Mouse (Mus musculus): ENCODE measurements around the gene Fam163b. TPM values are rescaled to one million over a fixed set of nuclear protein-coding genes. Genes with fewer than 3 reads are reported as not detected.
A peak's percentile ranks its signal among the peaks of the same experiment; 100 is the strongest.

Fam163b gene
- total and polyA plus RNA-seq, 3 experiments, result 1.5 to 2.9 (median 2.1) TPM

GRCm38 (mm10) chr2:27086483-27087010 is 55.7 kb downstream of the Fam163b start:
- DNase-seq, result no peak

- no peak for DNase-seq
Observed at GRCm38 (mm10) chr2:27085801-27086200, 56.5 kb downstream of the Fam163b start.

- no peak for DNase-seq
Observed at GRCm38 (mm10) chr2:27084963-27085362, 57.3 kb downstream of the Fam163b start.

- peak; percentile 61 for DNase-seq
Observed at GRCm38 (mm10) chr2:27083761-27084475, 58.4 kb downstream of the Fam163b start.

GRCm38 (mm10) chr2:27079649-27080048 is 62.6 kb downstream of the Fam163b start:
- no peak for DNase-seq

GRCm38 (mm10) chr2:27079152-27079584 is 63.1 kb downstream of the Fam163b start, which contains the start of gene Adamtsl2:
TSS of gene Adamtsl2 (plus strand) at chr2:27079379.
- DNase-seq, result peak; percentile 78

GRCm38 (mm10) chr2:27078312-27078711 is 64.0 kb downstream of the Fam163b start:
- no peak for DNase-seq

GRCm38 (mm10) chr2:27077655-27078244 is 64.5 kb downstream of the Fam163b start:
- no peak for DNase-seq

- DNase-seq, result no peak
Observed at GRCm38 (mm10) chr2:27075485-27075884, 66.8 kb downstream of the Fam163b start.

- no peak for DNase-seq
Observed at GRCm38 (mm10) chr2:27074804-27075203, 67.5 kb downstream of the Fam163b start.

- DNase-seq, result no peak
Observed at GRCm38 (mm10) chr2:27073407-27073806, 68.9 kb downstream of the Fam163b start.

GRCm38 (mm10) chr2:27071978-27072377 is 70.3 kb downstream of the Fam163b start, which contains the start of gene Mymk:
TSS of gene Mymk (minus strand) at chr2:27072179.
- DNase-seq, result no peak

- peak; percentile 78 for DNase-seq
Observed at GRCm38 (mm10) chr2:27071137-27071536, 71.2 kb downstream of the Fam163b start.

GRCm38 (mm10) chr2:27070247-27070813 is 72.0 kb downstream of the Fam163b start:
- no peak for DNase-seq

- no peak for DNase-seq
Observed at GRCm38 (mm10) chr2:27069646-27070045, 72.6 kb downstream of the Fam163b start.

GRCm38 (mm10) chr2:27067996-27068395 is 74.3 kb downstream of the Fam163b start:
- no peak for DNase-seq

GRCm38 (mm10) chr2:27067124-27067523 is 75.2 kb downstream of the Fam163b start:
- DNase-seq, result no peak

Other genes with a start within 250 kb of the Fam163b start
- 10 to 100 TPM; 23.9 to 26.6 TPM for gene Surf6, start 239.6 kb downstream of the Fam163b start, total RNA-seq (2021)
- gene Surf6, start 239.6 kb downstream of the Fam163b start, polyA plus RNA-seq (2012; rRNA removed), result 5.1 and 5.2 TPM in 2 replicates
- gene Med22, start 231.8 kb downstream of the Fam163b start, total RNA-seq (2021), result 10 to 100 TPM; 48.3 to 56.8 TPM
- 45.0 and 45.5 TPM in 2 replicates for gene Med22, start 231.8 kb downstream of the Fam163b start, polyA plus RNA-seq (2012; rRNA removed)
- gene Rpl7a, start 231.7 kb downstream of the Fam163b start, total RNA-seq (2021), result 100 to 1,000 TPM; 543 to 545 TPM
- 233 and 258 TPM in 2 replicates for gene Rpl7a, start 231.7 kb downstream of the Fam163b start, polyA plus RNA-seq (2012; rRNA removed)
- gene Surf2, start 226.1 kb downstream of the Fam163b start, total RNA-seq (2021), result 10 to 100 TPM; 38.4 to 47.9 TPM
- 22.5 and 28.5 TPM in 2 replicates for gene Surf2, start 226.1 kb downstream of the Fam163b start, polyA plus RNA-seq (2012; rRNA removed)
- gene Surf1, start 226.0 kb downstream of the Fam163b start, total RNA-seq (2021), result 100 to 1,000 TPM; 108 to 115 TPM
- 67.9 and 77.7 TPM in 2 replicates for gene Surf1, start 226.0 kb downstream of the Fam163b start, polyA plus RNA-seq (2012; rRNA removed)
- 100 to 1,000 TPM; 162 to 168 TPM for gene Surf4, start 208.6 kb downstream of the Fam163b start, total RNA-seq (2021)
- gene Surf4, start 208.6 kb downstream of the Fam163b start, polyA plus RNA-seq (2012; rRNA removed), result 424 and 468 TPM in 2 replicates
- gene Stkld1, start 208.4 kb downstream of the Fam163b start, total RNA-seq (2021), result under 1 TPM; 0.17 to 0.29 TPM
- 0.06 and 0.48 TPM in 2 replicates for gene Stkld1, start 208.4 kb downstream of the Fam163b start, polyA plus RNA-seq (2012; rRNA removed)
- gene Rexo4, start 178.1 kb downstream of the Fam163b start, total RNA-seq (2021), result 10 to 100 TPM; 23.6 to 41.4 TPM
- gene Rexo4, start 178.1 kb downstream of the Fam163b start, polyA plus RNA-seq (2012; rRNA removed), result 7.1 and 10.1 TPM in 2 replicates
- not detected for gene Adamts13, start 169.1 kb downstream of the Fam163b start, total RNA-seq (2021)
- 0.04 TPM in 1 of 2 replicates, not detected in the other for gene Adamts13, start 169.1 kb downstream of the Fam163b start, polyA plus RNA-seq (2012; rRNA removed)
- gene Cacfd1, start 132.6 kb downstream of the Fam163b start, total RNA-seq (2021), result 10 to 100 TPM; 40.2 to 52.4 TPM
- 80.1 and 109 TPM in 2 replicates for gene Cacfd1, start 132.6 kb downstream of the Fam163b start, polyA plus RNA-seq (2012; rRNA removed)
- under 1 TPM; 0.76 to 0.78 TPM for gene Slc2a6, start 114.5 kb downstream of the Fam163b start, total RNA-seq (2021)
- 1.7 and 2.5 TPM in 2 replicates for gene Slc2a6, start 114.5 kb downstream of the Fam163b start, polyA plus RNA-seq (2012; rRNA removed)
- not detected for gene Mymk, start 70.3 kb downstream of the Fam163b start, total RNA-seq (2021)
- 0.08 TPM in 1 of 2 replicates, not detected in the other for gene Mymk, start 70.3 kb downstream of the Fam163b start, polyA plus RNA-seq (2012; rRNA removed)
- gene Adamtsl2, start 63.1 kb downstream of the Fam163b start, total RNA-seq (2021), result 10 to 100 TPM; 24.8 to 25.4 TPM
- gene Adamtsl2, start 63.1 kb downstream of the Fam163b start, polyA plus RNA-seq (2012; rRNA removed), result 20.9 and 28.5 TPM in 2 replicates
- gene Dbh, start 22.7 kb upstream of the Fam163b start, total RNA-seq (2021), result 100 to 1,000 TPM; 348 to 637 TPM
- 306 and 321 TPM in 2 replicates for gene Dbh, start 22.7 kb upstream of the Fam163b start, polyA plus RNA-seq (2012; rRNA removed)
- gene Sardh, start 105.8 kb upstream of the Fam163b start, total RNA-seq (2021), result 1 to 10 TPM; 8.3 to 9.9 TPM
- gene Sardh, start 105.8 kb upstream of the Fam163b start, polyA plus RNA-seq (2012; rRNA removed), result 16.8 and 21.3 TPM in 2 replicates

Measured in adrenal gland, adult 2 months (tissue).